Mouse (Mus musculus): Measurements from ENCODE around the gene Leng8. TPM values are rescaled to one million over a fixed set of nuclear protein-coding genes. Genes with fewer than 3 reads are reported as not detected.
"Not testable (repeated sequence)": the region's sequence is repeated elsewhere in the genome, so short reads cannot be mapped to it uniquely, and the experiment has no call there.

Leng8 gene
- polyA plus RNA-seq, 1 experiment from 2014 or later, result 77.4 TPM

- H3K9ac ChIP-seq (replicated peaks), result peak overlapping the region; percentile 81
Measured at GRCm38 (mm10) chr7:4149209-4150054, 12.6 kb downstream of the Leng8 start.

GRCm38 (mm10) chr7:4150059-4150541 lies 13.3 kb downstream of the Leng8 start, which contains the start of gene Leng9:
Gene Leng9 (minus strand): TSS chr7:4150374.
- Histone ChIP-seq H3K4me2 (peak within 1 kb of the TSS; percentile 85), H3K36me3 (peaks cover 32% of the 10 kb centered on the region), H3K4me3 (replicated peaks) (peak within 1 kb of the TSS; percentile 69), H3K4me1 (peaks cover 37% of the 10 kb centered on the region), H3K27me3 (replicated peaks) (peaks cover 23% of the 10 kb centered on the region), H3K27ac (replicated peaks) (peak within 1 kb of the TSS; percentile 93), H3K9ac (replicated peaks) (peak within 1 kb of the TSS; percentile 81), H3K9me3 (replicated peaks) (no peaks in the 10 kb centered on the region)
- ATAC-seq (ENCODE audit: low FRiP score), result peak; percentile 35
- WGBS, result 1% methylated on average over 14 of the region's 14 CpGs

More at GRCm38 (mm10) chr7:4149209-4150054, 12.6 kb downstream of the Leng8 start:
- Histone ChIP-seq H3K4me2 (peak overlapping the region; percentile 85), H3K4me3 (replicated peaks) (peak overlapping the region; percentile 69), H3K36me3 (peaks cover 38% of the 10 kb centered on the region), H3K4me1 (peaks cover 37% of the 10 kb centered on the region), H3K27me3 (replicated peaks) (peaks cover 23% of the 10 kb centered on the region), H3K9me3 (replicated peaks) (no peaks in the 10 kb centered on the region), H3K27ac (replicated peaks) (peak overlapping the region; percentile 93)
- ATAC-seq (ENCODE audit: low FRiP score), result peak; percentile 82
- WGBS, result under 1% methylated on average over 64 of the region's 64 CpGs

- Histone ChIP-seq H3K9ac (replicated peaks) (peak overlapping the region; percentile 81), H3K36me3 (peaks cover 25% of the 10 kb centered on the region), H3K27me3 (replicated peaks) (peaks cover 23% of the 10 kb centered on the region), H3K4me2 (peak overlapping the region; percentile 85), H3K9me3 (replicated peaks) (no peaks in the 10 kb centered on the region), H3K27ac (replicated peaks) (no peak overlapping the region), H3K4me1 (peaks cover 37% of the 10 kb centered on the region), H3K4me3 (replicated peaks) (peak overlapping the region; percentile 69)
- peak; percentile 23 for ATAC-seq (ENCODE audit: low FRiP score)
- WGBS, result 2% methylated on average over 14 of the region's 14 CpGs
Measured at GRCm38 (mm10) chr7:4150811-4151221, 14.0 kb downstream of the Leng8 start.

GRCm38 (mm10) chr7:4151241-4151640 lies 14.4 kb downstream of the Leng8 start:
- peak; percentile 1; the same call in 1 of the 2 replicates for ATAC-seq (ENCODE audit: low FRiP score)
- Histone ChIP-seq H3K9me3 (replicated peaks) (no peaks in the 10 kb centered on the region), H3K36me3 (peaks cover 20% of the 10 kb centered on the region), H3K27ac (replicated peaks) (no peak overlapping the region), H3K4me3 (replicated peaks) (peak overlapping the region; percentile 69), H3K27me3 (replicated peaks) (peaks cover 23% of the 10 kb centered on the region), H3K4me1 (peaks cover 37% of the 10 kb centered on the region), H3K4me2 (peak overlapping the region; percentile 85), H3K9ac (replicated peaks) (peak overlapping the region; percentile 81; the same call in 1 of the 2 replicates)
- WGBS, result 16% methylated on average over 22 of the region's 22 CpGs

- no peaks in the 10 kb centered on the region for H3K9me3 ChIP-seq (replicated peaks)
- ATAC-seq (ENCODE audit: low FRiP score), result no peak
- WGBS, result 60% methylated on average over 5 of the region's 5 CpGs
- peaks cover 23% of the 10 kb centered on the region for H3K27me3 ChIP-seq (replicated peaks)
- no peak overlapping the region for H3K27ac ChIP-seq (replicated peaks)
- H3K4me3 ChIP-seq (replicated peaks), result no peak overlapping the region
- peaks cover 20% of the 10 kb centered on the region for H3K4me1 ChIP-seq
- no peak overlapping the region for H3K9ac ChIP-seq (replicated peaks)
- no peak overlapping the region for H3K4me2 ChIP-seq
- no peaks in the 10 kb centered on the region for H3K36me3 ChIP-seq
Measured at GRCm38 (mm10) chr7:4154356-4154755, 17.5 kb downstream of the Leng8 start.

GRCm38 (mm10) chr7:4154976-4155375 lies 18.1 kb downstream of the Leng8 start:
- Histone ChIP-seq H3K9ac (replicated peaks) (no peak overlapping the region), H3K4me2 (no peak overlapping the region), H3K27me3 (replicated peaks) (peaks cover 23% of the 10 kb centered on the region), H3K27ac (replicated peaks) (no peak overlapping the region), H3K9me3 (replicated peaks) (no peaks in the 10 kb centered on the region), H3K4me1 (peaks cover 17% of the 10 kb centered on the region), H3K36me3 (no peaks in the 10 kb centered on the region), H3K4me3 (replicated peaks) (no peak overlapping the region)
- 44% methylated on average over 4 of the region's 4 CpGs for WGBS
- ATAC-seq (ENCODE audit: low FRiP score), result no peak

- H3K27ac ChIP-seq (replicated peaks); H3K9me3 ChIP-seq (replicated peaks); H3K4me2 ChIP-seq; H3K9ac ChIP-seq (replicated peaks); H3K4me3 ChIP-seq (replicated peaks); ATAC-seq (ENCODE audit: low FRiP score); H3K27me3 ChIP-seq (replicated peaks); H3K36me3 ChIP-seq: not testable (repeated sequence)
- WGBS, result 96% methylated on average over 4 of the region's 4 CpGs
- peaks cover 18% of the 10 kb centered on the region for H3K4me1 ChIP-seq
Measured at GRCm38 (mm10) chr7:4161596-4161995, 24.8 kb downstream of the Leng8 start.

- WGBS, result 3% methylated on average over 11 of the region's 11 CpGs
- H3K9me3 ChIP-seq (replicated peaks), result no peaks in the 10 kb centered on the region
- ATAC-seq (ENCODE audit: low FRiP score), result peak; percentile 53; the same call in 1 of the 2 replicates
- no peak overlapping the region for H3K27ac ChIP-seq (replicated peaks)
- peak overlapping the region; percentile 39 for H3K4me3 ChIP-seq (replicated peaks)
- H3K4me2 ChIP-seq, result peak overlapping the region; percentile 58
- H3K36me3 ChIP-seq, result no peaks in the 10 kb centered on the region
- no peaks in the 10 kb centered on the region for H3K27me3 ChIP-seq (replicated peaks)
- H3K9ac ChIP-seq (replicated peaks), result peak overlapping the region; percentile 30; the same call in 1 of the 2 replicates
- H3K4me1 ChIP-seq, result peaks cover 18% of the 10 kb centered on the region
Measured at GRCm38 (mm10) chr7:4163571-4164072, 26.8 kb downstream of the Leng8 start.

- ATAC-seq (ENCODE audit: low FRiP score), result peak; percentile 73
- H3K27ac ChIP-seq (replicated peaks), result no peak within 1 kb of the TSS
- WGBS, result 2% methylated on average over 19 of the region's 20 CpGs
- H3K4me1 ChIP-seq, result peaks cover 18% of the 10 kb centered on the region
- H3K9ac ChIP-seq (replicated peaks), result peak within 1 kb of the TSS; percentile 30; the same call in 1 of the 2 replicates
- H3K9me3 ChIP-seq (replicated peaks), result no peaks in the 10 kb centered on the region
- H3K27me3 ChIP-seq (replicated peaks), result no peaks in the 10 kb centered on the region
- peak within 1 kb of the TSS; percentile 58 for H3K4me2 ChIP-seq
- peak within 1 kb of the TSS; percentile 39 for H3K4me3 ChIP-seq (replicated peaks)
- H3K36me3 ChIP-seq, result no peaks in the 10 kb centered on the region
Measured at GRCm38 (mm10) chr7:4164090-4164910, 27.5 kb downstream of the Leng8 start, which contains the start of gene Cdc42ep5. Gene Cdc42ep5 (minus strand): TSS chr7:4164860.

GRCm38 (mm10) chr7:4165286-4165685 lies 28.4 kb downstream of the Leng8 start:
- H3K27ac ChIP-seq (replicated peaks), result no peak overlapping the region
- peaks cover 18% of the 10 kb centered on the region for H3K4me1 ChIP-seq
- no peak overlapping the region for H3K9ac ChIP-seq (replicated peaks)

GRCm38 (mm10) chr7:4167098-4167497 lies 30.3 kb downstream of the Leng8 start:
- no peak for ATAC-seq (ENCODE audit: low FRiP score)
- H3K4me3 ChIP-seq (replicated peaks), result no peak overlapping the region
- no peaks in the 10 kb centered on the region for H3K27me3 ChIP-seq (replicated peaks)
- no peaks in the 10 kb centered on the region for H3K9me3 ChIP-seq (replicated peaks)
- no peak overlapping the region for H3K9ac ChIP-seq (replicated peaks)
- no peak overlapping the region for H3K4me2 ChIP-seq
- H3K4me1 ChIP-seq, result peaks cover 18% of the 10 kb centered on the region
- H3K36me3 ChIP-seq, result no peaks in the 10 kb centered on the region
- H3K27ac ChIP-seq (replicated peaks), result no peak overlapping the region

More at GRCm38 (mm10) chr7:4165286-4165685, 28.4 kb downstream of the Leng8 start:
- no peak for ATAC-seq (ENCODE audit: low FRiP score)
- H3K4me3 ChIP-seq (replicated peaks), result 0 out of 2 replicates have a peak overlapping the region, but pooled peaks have one; percentile 39
- no peaks in the 10 kb centered on the region for H3K9me3 ChIP-seq (replicated peaks)
- no peaks in the 10 kb centered on the region for H3K27me3 ChIP-seq (replicated peaks)
- no peaks in the 10 kb centered on the region for H3K36me3 ChIP-seq
- WGBS, result 20% methylated on average over 3 of the region's 3 CpGs
- peak overlapping the region; percentile 58 for H3K4me2 ChIP-seq

Measured in neural tube, embryonic 15.5 days (tissue).